Mouse (Mus musculus) MEL (cell line): Measurements from ENCODE around the gene Opalin. TPM values are rescaled to one million over a fixed set of nuclear protein-coding genes. Genes with fewer than 3 reads are reported as not detected.

ENCODE experiments used
- DNase-seq: peaks from one replicate; pipeline ENCODE4 v3.0.0; 2011; ENCODE audit warnings: low read depth, low spot score
- H3K27ac ChIP-seq: 2 replicates; pipeline ENCODE4 v1.5.1; 2012; ENCODE audit warnings: low read depth, mild to moderate bottlenecking, control low read depth, low read length, moderate library complexity; ENCODE audit not compliant: control insufficient read depth
- H3K27me3 ChIP-seq, 2 experiments: fragments of 150-350 bp in 1 of 2; sonication (generic) in 1 of 2; 2 replicates each; pipeline ENCODE4 v1.6.1; 2012; ENCODE audit warnings: low read length in 2 of 2, mild to moderate bottlenecking in 2 of 2, improper control_type of control experiment in 1 of 2, moderate library complexity in 1 of 2; ENCODE audit not compliant: insufficient read depth in 2 of 2, control insufficient read depth in 1 of 2
- H3K36me3 ChIP-seq, 2 experiments: 2 replicates each; pipeline ENCODE4 v1.6.1; 2012 to 2014; ENCODE audit warnings: low read length in 2 of 2, improper control_type of control experiment in 1 of 2, inconsistent platforms in 1 of 2, mild to moderate bottlenecking in 1 of 2; ENCODE audit not compliant: insufficient read depth in 2 of 2, control insufficient read depth in 1 of 2
- H3K4me1 ChIP-seq, 2 experiments: fragments of 150-350 bp in 1 of 2; sonication (generic) in 1 of 2; 2 replicates each; pipeline ENCODE4 v1.6.1; 2012; ENCODE audit warnings: low read length in 2 of 2, improper control_type of control experiment in 1 of 2, mild to moderate bottlenecking in 1 of 2; ENCODE audit not compliant: insufficient read depth in 2 of 2, control insufficient read depth in 1 of 2
- H3K4me3 ChIP-seq, 2 experiments: fragments of 150-350 bp in 1 of 2; sonication (generic) in 1 of 2; 2 replicates each; pipeline ENCODE4 v1.5.1; 2012; ENCODE audit warnings: low read depth in 2 of 2, low read length in 2 of 2, mild to moderate bottlenecking in 2 of 2, moderate library complexity in 2 of 2, control low read depth in 1 of 2, improper control_type of control experiment in 1 of 2; ENCODE audit not compliant: control insufficient read depth in 1 of 2, insufficient read depth in 1 of 2
- H3K79me2 ChIP-seq: 2 replicates; pipeline ENCODE4 v1.6.1; 2012; ENCODE audit warnings: mild to moderate bottlenecking, low read length, moderate library complexity; ENCODE audit not compliant: control insufficient read depth, poor library complexity, insufficient read depth
- H3K9ac ChIP-seq: 2 replicates; pipeline ENCODE4 v1.6.1; 2012; ENCODE audit warnings: low read depth, mild to moderate bottlenecking, control low read depth, low read length, moderate library complexity; ENCODE audit not compliant: control insufficient read depth, poor library complexity, severe bottlenecking
- H3K9me3 ChIP-seq: fragments of 150-350 bp; sonication (generic); replicated peaks from 2 replicates; pipeline ENCODE4 v1.6.1; 2012; ENCODE audit warnings: mild to moderate bottlenecking, low read length, improper control_type of control experiment, moderate library complexity; ENCODE audit not compliant: insufficient read depth
- BHLHE40 ChIP-seq: IDR thresholded peaks from 2 replicates; pipeline ENCODE4 v1.6.1; 2012; ENCODE audit warnings: low read depth, mild to moderate bottlenecking, inconsistent platforms, low read length, improper control_type of control experiment, borderline replicate concordance
- CHD2 ChIP-seq: IDR thresholded peaks from 2 replicates; pipeline ENCODE4 v1.6.1; 2011; ENCODE audit warnings: low read length, improper control_type of control experiment
- EP300 ChIP-seq, 2 experiments: IDR thresholded peaks; 2 replicates each; pipeline ENCODE4 v1.6.1; 2011; ENCODE audit warnings: improper control_type of control experiment in 2 of 2, low read length in 2 of 2, low read depth in 1 of 2, mild to moderate bottlenecking in 1 of 2
- GATA1 ChIP-seq: IDR thresholded peaks from 2 replicates; pipeline ENCODE4 v1.6.1; 2011; ENCODE audit warnings: low read depth, low read length, improper control_type of control experiment
- HCFC1 ChIP-seq: IDR thresholded peaks from 2 replicates; pipeline ENCODE4 v1.6.1; 2012; ENCODE audit warnings: low read depth, mild to moderate bottlenecking, inconsistent platforms, low read length, improper control_type of control experiment, moderate library complexity
- JUND ChIP-seq: IDR thresholded peaks from 2 replicates; pipeline ENCODE4 v1.6.1; 2011; ENCODE audit warnings: low read depth, mild to moderate bottlenecking, improper control_type of control experiment, low read length
- MAFK ChIP-seq: IDR thresholded peaks from 2 replicates; pipeline ENCODE4 v1.6.1; 2011; ENCODE audit warnings: low read depth, mild to moderate bottlenecking, low read length, improper control_type of control experiment, borderline replicate concordance
- MAX ChIP-seq: IDR thresholded peaks from 2 replicates; pipeline ENCODE4 v1.6.1; 2011; ENCODE audit warnings: low read length, improper control_type of control experiment
- MEF2A ChIP-seq: IDR thresholded peaks from 2 replicates; pipeline ENCODE4 v1.6.1; 2014; ENCODE audit warnings: low read depth, mild to moderate bottlenecking, inconsistent platforms, low read length, improper control_type of control experiment; ENCODE audit not compliant: poor library complexity, insufficient replicate concordance, severe bottlenecking; ENCODE audit errors: extremely low read depth
- MXI1 ChIP-seq: IDR thresholded peaks from 2 replicates; pipeline ENCODE4 v1.6.1; 2011; ENCODE audit warnings: mild to moderate bottlenecking, low read depth, low read length, improper control_type of control experiment
- MYB ChIP-seq: IDR thresholded peaks from 2 replicates; pipeline ENCODE4 v1.6.1; 2011; ENCODE audit warnings: mild to moderate bottlenecking, low read depth, low read length, improper control_type of control experiment
- NRF1 ChIP-seq: IDR thresholded peaks from 2 replicates; pipeline ENCODE4 v1.6.1; 2014; ENCODE audit warnings: low read depth, mild to moderate bottlenecking, inconsistent platforms, low read length, improper control_type of control experiment, moderate library complexity; ENCODE audit not compliant: poor library complexity, insufficient read depth, severe bottlenecking
- POLR2AphosphoS2 ChIP-seq: IDR thresholded peaks from 2 replicates; pipeline ENCODE4 v1.6.1; 2011; ENCODE audit warnings: low read length, improper control_type of control experiment
- RAD21 ChIP-seq: IDR thresholded peaks from 2 replicates; pipeline ENCODE4 v1.6.1; 2011; ENCODE audit warnings: mild to moderate bottlenecking, low read depth, low read length, improper control_type of control experiment
- SIN3A ChIP-seq: IDR thresholded peaks from 2 replicates; pipeline ENCODE4 v1.6.1; 2012; ENCODE audit warnings: low read length, improper control_type of control experiment, inconsistent platforms
- SMC3 ChIP-seq: IDR thresholded peaks from 2 replicates; pipeline ENCODE4 v1.6.1; 2011; ENCODE audit warnings: low read depth, low read length, improper control_type of control experiment
- TAL1 ChIP-seq: IDR thresholded peaks from 2 replicates; pipeline ENCODE4 v1.6.1; 2012; ENCODE audit warnings: mild to moderate bottlenecking, inconsistent platforms, low read length, moderate library complexity, mixed read lengths
- TBP ChIP-seq: IDR thresholded peaks from 2 replicates; pipeline ENCODE4 v1.8.0; 2011; ENCODE audit warnings: low read depth, low read length, improper control_type of control experiment
- TCF12 ChIP-seq: IDR thresholded peaks from 2 replicates; pipeline ENCODE4 v1.6.1; 2014; ENCODE audit warnings: low read depth, mild to moderate bottlenecking, inconsistent platforms, low read length, improper control_type of control experiment, moderate library complexity
- UBTF ChIP-seq: IDR thresholded peaks from 2 replicates; pipeline ENCODE4 v1.6.1; 2012; ENCODE audit warnings: low read depth, mild to moderate bottlenecking, inconsistent platforms, low read length, improper control_type of control experiment, moderate library complexity, borderline replicate concordance; ENCODE audit not compliant: insufficient read depth
- ZMIZ1 ChIP-seq: IDR thresholded peaks from 2 replicates; pipeline ENCODE4 v1.6.1; 2012; ENCODE audit warnings: low read depth, mild to moderate bottlenecking, inconsistent platforms, low read length, improper control_type of control experiment, moderate library complexity
- ZNF384 ChIP-seq: IDR thresholded peaks from 2 replicates; pipeline ENCODE4 v1.6.1; 2012; ENCODE audit warnings: low read depth, mild to moderate bottlenecking, inconsistent platforms, low read length, improper control_type of control experiment
- polyA plus RNA-seq, 2 experiments: library from polyadenylated mRNA; stranded (reverse) in 1 of 2; unstranded in 1 of 2; fragments of >175 nt in 1 of 2; fragments of >200 nt in 1 of 2; gene quantifications; 2 replicates each; pipeline versions ENCODE4 v1.2.1 to v1.2.4; 2012; ENCODE audit warnings: low replicate concordance in 2 of 2, low read depth in 1 of 2; ENCODE audit not compliant: insufficient read length in 2 of 2, insufficient read depth in 1 of 2, missing spikeins in 1 of 2
- total RNA-seq: library from RNA; depleted of rRNA; stranded (reverse); fragments of 300-350 nt; gene quantifications from 2 replicates; pipeline ENCODE4 v1.2.3, GENCODE M21; 2012

Gene Opalin
- total and polyA plus RNA-seq, 3 experiments = not detected

DNA sequence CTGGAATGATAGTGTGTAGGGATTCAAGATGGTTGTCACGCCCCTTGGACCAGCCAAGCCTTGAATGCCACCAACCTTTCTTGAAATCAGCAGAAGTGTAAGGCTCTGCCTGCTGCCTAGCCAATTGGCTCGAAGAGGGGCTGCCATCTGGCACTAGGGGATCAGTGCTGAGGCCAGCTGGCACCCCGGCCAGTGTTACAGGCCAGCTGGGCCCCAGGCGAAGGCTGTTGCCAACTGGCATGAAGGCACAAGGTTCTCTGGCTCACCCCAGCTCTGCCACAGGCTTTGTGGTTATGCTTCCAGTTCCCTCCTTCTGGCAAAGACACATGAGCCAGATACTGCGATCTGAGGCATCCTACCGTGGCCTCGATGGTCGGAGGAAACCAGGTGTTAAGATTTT is 24.5 kb upstream of the Opalin start:
- no peak for DNase-seq
- TF ChIP-seq JUND = no peak
- no peak for TF ChIP-seq ZNF384
- TF ChIP-seq BHLHE40 = no peak
- TF ChIP-seq TBP = no peak
- TF ChIP-seq MYB = no peak
- no peak for TF ChIP-seq TCF12
- TF ChIP-seq SIN3A = no peak
- no peak for TF ChIP-seq NRF1
- TF ChIP-seq ZMIZ1 = no peak
- Histone ChIP-seq H3K36me3 (no peaks in the 10 kb centered on the region), H3K9me3 (no peaks in the 10 kb centered on the region), H3K27me3 (no peaks in the 10 kb centered on the region; a peak in 2 of 4 replicates), H3K4me3 (no peak overlapping the region), H3K4me1 (no peaks in the 10 kb centered on the region), H3K9ac (no peak overlapping the region), H3K79me2 (no peaks in the 10 kb centered on the region), H3K27ac (no peak overlapping the region)

DNA sequence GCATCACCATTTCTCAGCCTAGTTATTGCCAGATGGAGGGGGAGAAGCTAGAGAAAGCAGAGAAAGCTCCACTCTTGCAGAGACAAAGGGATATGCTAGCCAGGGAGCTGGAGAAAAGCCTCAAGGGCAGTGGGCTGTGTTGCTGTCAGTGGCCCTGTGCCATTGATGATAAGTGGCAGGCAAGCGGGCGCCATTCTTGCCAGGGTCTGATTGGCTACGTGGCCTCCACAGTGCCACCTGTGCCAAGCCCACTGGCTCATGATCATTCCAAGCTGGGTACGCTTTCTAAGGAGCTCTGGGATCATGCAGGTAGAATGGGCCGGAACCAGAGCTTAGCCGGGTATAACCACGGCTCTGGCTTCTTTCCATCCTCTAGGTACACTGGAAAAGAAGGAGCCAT is 23.9 kb upstream of the Opalin start:
- Histone ChIP-seq H3K27me3 (no peaks in the 10 kb centered on the region; a peak in 2 of 4 replicates), H3K4me3 (no peak overlapping the region), H3K9ac (no peak overlapping the region), H3K9me3 (no peaks in the 10 kb centered on the region), H3K79me2 (no peaks in the 10 kb centered on the region), H3K36me3 (no peaks in the 10 kb centered on the region), H3K27ac (no peak overlapping the region), H3K4me1 (no peaks in the 10 kb centered on the region)
- no peak for TF ChIP-seq NRF1
- DNase-seq = no peak

DNA sequence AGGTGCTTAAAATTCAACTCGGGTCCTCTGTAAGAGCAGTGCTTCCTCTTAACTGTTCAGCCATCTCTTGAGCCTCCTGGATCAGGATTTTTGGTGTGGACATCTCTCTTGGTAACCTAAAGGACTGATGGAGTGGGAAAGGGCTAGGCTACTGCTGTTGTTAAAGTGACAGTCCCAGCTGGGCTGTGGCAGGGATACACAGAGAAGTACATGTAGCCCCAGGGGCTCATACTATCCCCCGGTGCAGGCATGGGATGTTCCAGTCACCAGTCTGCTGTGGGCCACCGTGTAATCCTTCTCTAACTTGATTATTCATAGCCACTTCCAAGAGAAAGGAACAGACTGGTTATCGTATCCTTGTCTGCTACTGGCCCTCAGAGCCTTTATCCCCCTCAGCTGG is 20.1 kb upstream of the Opalin start:
- Histone ChIP-seq H3K36me3 (no peaks in the 10 kb centered on the region), H3K9me3 (no peaks in the 10 kb centered on the region), H3K79me2 (no peaks in the 10 kb centered on the region), H3K4me3 (no peak overlapping the region), H3K9ac (no peak overlapping the region), H3K4me1 (no peaks in the 10 kb centered on the region), H3K27me3 (peaks cover 0 to 1% of the 10 kb centered on the region in 2 experiments; a peak in 2 of 4 replicates)
- no peak for DNase-seq
- TF ChIP-seq MEF2A = no peak
- no peak for TF ChIP-seq MXI1
- TF ChIP-seq MYB = no peak
- no peak for TF ChIP-seq TAL1
- no peak for TF ChIP-seq MAX
- TF ChIP-seq ZMIZ1 = no peak
- no peak for TF ChIP-seq GATA1
- TF ChIP-seq SMC3 = no peak
- no peak for TF ChIP-seq MAFK
- TF ChIP-seq BHLHE40 = no peak
- no peak for TF ChIP-seq HCFC1
- no peak for TF ChIP-seq RAD21
- TF ChIP-seq POLR2AphosphoS2 = no peak
- no peak for TF ChIP-seq NRF1
- no peak for TF ChIP-seq EP300 (IDR thresholded peaks at IDR 0.05; ENCODE audit: low read depth in 1 of 2, low read length in 2 of 2)
- no peak for TF ChIP-seq TBP
- TF ChIP-seq CHD2 = no peak
- no peak for TF ChIP-seq UBTF
- TF ChIP-seq, all 39 proteins: peak for 0
- H3K27ac ChIP-seq = no peak overlapping the region
